Comparison of ENCODE assay signal across 11 mouse cellular contexts in the genomic region with DNA sequence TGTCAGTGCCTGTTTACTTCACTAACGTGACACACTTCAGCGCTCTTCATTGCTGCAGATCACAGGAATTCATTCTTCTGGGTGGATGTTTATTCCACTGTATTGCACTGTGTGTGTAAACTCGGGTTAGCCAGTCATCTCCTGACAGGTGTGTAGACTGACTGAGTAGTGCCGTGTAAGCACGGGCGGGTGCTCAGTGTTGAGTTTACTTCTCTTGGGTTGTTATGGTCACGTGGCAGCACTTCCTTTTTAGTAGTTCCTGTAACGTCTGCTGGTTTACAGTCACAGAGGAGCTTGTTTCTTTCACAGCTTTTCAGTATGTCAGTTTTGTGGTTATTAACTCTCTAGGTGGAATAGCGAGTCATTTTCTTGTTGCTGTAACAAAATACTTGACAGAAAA. TPM values are rescaled to one million over a fixed set of nuclear protein-coding genes. Genes with fewer than 3 reads are reported as not detected.
DNase-seq lines count a peak whose midpoint lies in the region; ATAC-seq and TF ChIP-seq lines count a peak whose summit lies in the region.
"Had no signal": no experiment of that assay in that cellular context is flagged by ENCODE, and none has a peak within 500 bp of the region (broad histone marks: within the 10 kb centered on the region; RNA-seq: fewer than 3 reads in every experiment).

No protein-coding gene starts in this region.

- peak; percentile 65 to 72 for DNase-seq in B cell, adult 2 months
- DNase-seq in CD8-positive naive resting alpha-beta T cell, adult 2 months (ENCODE audit: low read depth in 2 of 2, low spot score in 2 of 2): peak; percentile 10 to 29
- no peak for DNase-seq in liver, postnatal 0 days
- DNase-seq in gastrocnemius, adult 2 months: no peak
- no peak for DNase-seq in cerebellum, adult 18-20 months
- DNase-seq: kidney, adult 11 months; liver, embryonic 13.5 days had no signal

- peak overlapping the region; percentile 48 for H3K4me2 ChIP-seq in liver, postnatal 0 days (ENCODE audit: low read depth, low read length)
- H3K4me2 ChIP-seq in neural tube, embryonic 15.5 days: no peak overlapping the region
- H3K4me2 ChIP-seq: embryonic facial prominence, embryonic 12.5 days; liver, embryonic 13.5 days had no signal

- intact Hi-C loops in gastrocnemius, adult 2 months (cut with DNase I): no loop called here

- H3K27ac ChIP-seq in liver, postnatal 0 days (ENCODE audit: low read depth): no peak overlapping the region
- H3K27ac ChIP-seq in gastrocnemius, adult 2 months: no peak overlapping the region
- no peak overlapping the region for H3K27ac ChIP-seq in neural tube, embryonic 15.5 days (replicated peaks)
- H3K27ac ChIP-seq: embryonic facial prominence, embryonic 12.5 days; liver, embryonic 13.5 days had no signal

- peaks cover 5% of the 10 kb centered on the region for H3K4me1 ChIP-seq in liver, postnatal 0 days (ENCODE audit: insufficient read depth)
- peaks cover 6% of the 10 kb centered on the region for H3K4me1 ChIP-seq in neural tube, embryonic 15.5 days

- 39% methylated on average over 9 of the region's 9 CpGs for WGBS in liver, postnatal 0 days (ENCODE audit: insufficient replicate concordance)
- 83% methylated on average over 9 of the region's 9 CpGs for WGBS in neural tube, embryonic 15.5 days

- no peaks in the 10 kb centered on the region for H3K9me3 ChIP-seq in liver, postnatal 0 days (ENCODE audit: low read length)
- no peaks in the 10 kb centered on the region for H3K9me3 ChIP-seq in neural tube, embryonic 15.5 days (replicated peaks)
- H3K9me3 ChIP-seq: embryonic facial prominence, embryonic 12.5 days; liver, embryonic 13.5 days had no signal

- no peak overlapping the region for H3K9ac ChIP-seq in liver, postnatal 0 days (replicated peaks)
- H3K9ac ChIP-seq in neural tube, embryonic 15.5 days (replicated peaks): no peak overlapping the region
- H3K9ac ChIP-seq: embryonic facial prominence, embryonic 12.5 days; liver, embryonic 13.5 days had no signal

- no peaks in the 10 kb centered on the region for H3K27me3 ChIP-seq in liver, postnatal 0 days (ENCODE audit: insufficient read depth, low read length)
- H3K27me3 ChIP-seq in neural tube, embryonic 15.5 days (replicated peaks): no peaks in the 10 kb centered on the region
- H3K27me3 ChIP-seq: embryonic facial prominence, embryonic 12.5 days; liver, embryonic 13.5 days had no signal

- no peak for TF ChIP-seq EP300 in liver, postnatal 0 days (IDR thresholded peaks at IDR 0.05; ENCODE audit: low read depth)

- no peak for ATAC-seq in liver, postnatal 0 days
- peak; percentile 81 for ATAC-seq in neutrophil, adult 5-6 weeks (ENCODE audit: extremely low read depth, insufficient number of reproducible peaks, low FRiP score, poor library complexity, severe bottlenecking)
- ATAC-seq in neural tube, embryonic 15.5 days (ENCODE audit: low FRiP score): no peak

- TF ChIP-seq CTCF in liver, postnatal 0 days (IDR thresholded peaks at IDR 0.05; ENCODE audit: low read depth): no peak
- no peak for TF ChIP-seq CTCF in gastrocnemius, adult 2 months (IDR thresholded peaks at IDR 0.05)

- 0 out of 2 replicates have a peak overlapping the region, but pooled peaks have one; percentile 16 for H3K4me3 ChIP-seq in liver, postnatal 0 days (ENCODE audit: low read depth, low read length)
- no peak overlapping the region for H3K4me3 ChIP-seq in gastrocnemius, adult 2 months
- no peak overlapping the region for H3K4me3 ChIP-seq in neural tube, embryonic 15.5 days (replicated peaks)
- H3K4me3 ChIP-seq: embryonic facial prominence, embryonic 12.5 days; liver, embryonic 13.5 days had no signal

- peaks cover 6% of the 10 kb centered on the region for H3K36me3 ChIP-seq in liver, postnatal 0 days (replicated peaks; ENCODE audit: insufficient read depth, low read length)
- no peaks in the 10 kb centered on the region for H3K36me3 ChIP-seq in neural tube, embryonic 15.5 days

RNA-seq across cellular contexts. Expression of a gene that starts 4.4 kb away (rescaled TPM):
- polyA plus RNA-seq in liver, postnatal 0 days (2015; fragmentation: Nextera tagmentation; extraction: Ambion mirVana): 48.2 and 51.8 TPM in 2 replicates
- total RNA-seq in neutrophil, adult 5-6 weeks (2017): 54.4 and 56.7 TPM in 2 replicates
- total RNA-seq in gastrocnemius, adult 2 months (2021): 10 to 100 TPM; 11.4 to 11.5 TPM
- 45.7 and 51.3 TPM in 2 replicates for polyA plus RNA-seq in neural tube, embryonic 15.5 days (2015; fragmentation: Nextera tagmentation; extraction: Ambion mirVana)

RNA-seq across cellular contexts. Expression of a gene that starts 39.2 kb away (rescaled TPM):
- not detected in 2 replicates for polyA plus RNA-seq in liver, postnatal 0 days (2015; fragmentation: Nextera tagmentation; extraction: Ambion mirVana)
- total RNA-seq in neutrophil, adult 5-6 weeks (2017): not detected in 2 replicates
- total RNA-seq in gastrocnemius, adult 2 months (2021): not detected
- polyA plus RNA-seq in neural tube, embryonic 15.5 days (2015; fragmentation: Nextera tagmentation; extraction: Ambion mirVana): 2.5 and 3.1 TPM in 2 replicates
- polyA plus RNA-seq: heart, postnatal 0 days; liver, embryonic 13.5 days had no signal

Comparison
In these comparisons a context has a peak if more than half of its experiments do, and no peak if none do; other contexts are left out.
1. DNase-seq: peak in B cell, adult 2 months (2 of 2) and CD8-positive naive resting alpha-beta T cell, adult 2 months (2 of 2); none in liver, postnatal 0 days (single experiment), gastrocnemius, adult 2 months (single experiment) and cerebellum, adult 18-20 months (0 of 2).